Mouse (Mus musculus) liver, adult (tissue): ENCODE measurements around the gene Acot6.

Experiments used
- GATA4 ChIP-seq: IDR thresholded peaks from 2 replicates; pipeline ENCODE4 v1.6.1; 2014; ENCODE audit warnings: mild to moderate bottlenecking, low read length; ENCODE audit not compliant: insufficient replicate concordance

The Acot6 gene

GRCm38 (mm10) chr12:84083842-84084241 lies 16.6 kb upstream of the Acot6 start:
- TF ChIP-seq GATA4 = no peak

- TF ChIP-seq GATA4 = no peak
These were observed 15.9 kb upstream of the Acot6 start for GRCm38 (mm10) chr12:84084581-84084980.

- TF ChIP-seq GATA4 = no peak
These were observed 849 bp upstream of the Acot6 start for GRCm38 (mm10) chr12:84099605-84100004.

GRCm38 (mm10) chr12:84100071-84100470 lies 383 bp upstream of the Acot6 start:
- TF ChIP-seq GATA4 = no peak

- no peak for TF ChIP-seq GATA4
These were observed 1.0 kb downstream of the Acot6 start for GRCm38 (mm10) chr12:84101493-84101845.

- TF ChIP-seq GATA4 = no peak
These were observed 6.6 kb downstream of the Acot6 start for GRCm38 (mm10) chr12:84107012-84107411.

- TF ChIP-seq GATA4 = no peak
These were observed 7.2 kb downstream of the Acot6 start for GRCm38 (mm10) chr12:84107692-84108091.

- TF ChIP-seq GATA4 = no peak
These were observed 9.5 kb downstream of the Acot6 start for GRCm38 (mm10) chr12:84109924-84110323.

GRCm38 (mm10) chr12:84110814-84111213 lies 10.4 kb downstream of the Acot6 start:
- TF ChIP-seq GATA4 = no peak

- TF ChIP-seq GATA4 = no peak
These were observed 13.2 kb downstream of the Acot6 start for GRCm38 (mm10) chr12:84113676-84114075.

- no peak for TF ChIP-seq GATA4
These were observed 13.9 kb downstream of the Acot6 start, which contains the start of gene Dnal1 for GRCm38 (mm10) chr12:84114153-84114994. Gene Dnal1 (plus strand): TSS chr12:84114366.

GRCm38 (mm10) chr12:84119584-84119983 lies 19.1 kb downstream of the Acot6 start:
- no peak for TF ChIP-seq GATA4

GRCm38 (mm10) chr12:84125892-84126291 lies 25.4 kb downstream of the Acot6 start:
- no peak for TF ChIP-seq GATA4

GRCm38 (mm10) chr12:84126899-84127298 lies 26.4 kb downstream of the Acot6 start:
- TF ChIP-seq GATA4 = no peak

- TF ChIP-seq GATA4 = no peak
These were observed 28.1 kb downstream of the Acot6 start for GRCm38 (mm10) chr12:84128576-84128975.

GRCm38 (mm10) chr12:84129931-84130330 lies 29.5 kb downstream of the Acot6 start:
- no peak for TF ChIP-seq GATA4

- no peak for TF ChIP-seq GATA4
These were observed 31.8 kb downstream of the Acot6 start for GRCm38 (mm10) chr12:84132265-84132664.
